Mouse (Mus musculus): ENCODE data around the gene Gdf10.

Gene Gdf10

DNA sequence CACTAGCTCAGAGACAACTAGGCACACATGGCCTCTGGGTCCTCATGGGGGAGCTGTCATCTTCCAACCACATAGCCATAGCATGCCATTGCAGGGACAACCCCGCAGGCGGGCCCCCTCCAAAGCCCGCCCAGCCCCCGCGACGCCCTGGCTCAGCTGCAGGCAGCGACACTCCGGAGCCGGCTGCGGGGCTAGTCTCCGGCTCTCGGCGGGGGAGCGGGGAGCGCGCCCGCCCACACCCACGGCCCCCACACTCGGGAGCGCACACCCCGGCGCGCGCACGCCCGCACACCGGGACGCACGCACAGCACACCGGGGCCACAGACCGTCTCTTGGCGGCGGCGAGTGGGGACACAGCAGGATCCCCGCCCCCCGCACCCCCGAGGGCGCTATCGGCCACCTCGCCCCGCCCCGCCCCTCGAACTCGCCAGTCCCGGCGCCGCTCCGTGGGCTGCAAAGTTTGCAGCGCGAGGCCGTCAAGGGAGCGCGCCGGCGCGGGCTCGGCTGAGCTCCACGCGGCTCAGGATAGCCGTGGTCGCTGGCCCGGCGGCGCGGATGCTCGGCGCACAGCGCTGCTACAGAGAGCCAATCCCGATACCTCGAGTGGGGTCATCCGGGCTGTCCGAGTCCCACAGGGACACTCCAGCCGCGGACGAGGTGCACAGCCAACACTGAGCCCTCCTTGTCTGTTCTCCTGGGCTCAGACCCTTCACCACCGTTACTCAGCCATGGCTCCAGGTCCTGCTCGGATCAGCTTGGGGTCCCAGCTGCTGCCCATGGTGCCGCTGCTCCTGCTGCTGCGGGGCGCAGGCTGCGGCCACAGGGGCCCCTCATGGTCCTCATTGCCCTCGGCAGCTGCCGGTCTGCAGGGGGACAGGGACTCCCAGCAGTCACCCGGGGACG is at the start of gene Gdf10:
Gdf10 (plus strand) TSS at position 420 of the 903 bp plus-strand sequence.
- TF ChIP-seq GATA4 (IDR thresholded peaks at IDR 0.05; ENCODE audit: insufficient replicate concordance, low read length) = no peak

DNA sequence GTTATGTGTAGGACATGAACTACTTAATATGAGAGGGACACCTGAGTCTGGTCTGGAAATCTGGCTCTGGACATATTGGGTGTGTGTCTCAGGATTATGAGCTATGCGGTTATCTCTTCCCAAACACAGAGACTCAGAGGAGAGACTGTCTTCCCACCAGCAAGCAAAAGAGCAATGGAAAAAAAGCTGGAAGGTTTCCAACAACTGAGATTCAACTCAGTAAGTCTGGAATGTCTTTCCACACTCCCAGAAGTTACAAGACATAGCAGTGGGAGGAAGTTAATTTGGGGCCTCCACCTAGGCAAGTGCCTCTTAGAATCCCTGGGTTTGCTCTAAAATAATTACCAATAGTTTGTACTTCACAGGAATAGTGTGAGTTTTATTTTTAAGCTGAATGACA is 44.6 kb upstream of the Gdf10 start:
- no peak for TF ChIP-seq GATA4 (IDR thresholded peaks at IDR 0.05; ENCODE audit: insufficient replicate concordance, low read length)

DNA sequence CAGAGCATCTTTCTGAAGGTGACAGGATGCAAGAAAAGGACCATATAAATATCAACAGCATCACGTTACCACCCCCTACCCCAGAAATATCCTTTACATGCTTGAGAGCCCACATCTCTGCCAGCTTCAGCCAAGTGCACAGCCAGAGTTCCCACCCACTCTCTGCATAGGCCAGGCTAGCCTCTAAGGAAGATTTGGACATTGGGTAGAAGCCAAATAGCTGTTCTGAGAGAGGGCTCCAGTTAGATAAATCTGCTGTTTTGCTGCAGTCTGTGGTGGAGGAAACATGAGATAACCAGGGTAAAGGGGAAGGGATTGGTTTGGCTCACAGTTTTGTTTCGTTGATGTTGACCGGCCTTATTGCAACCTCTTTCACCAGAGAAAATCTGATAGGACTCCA is 43.2 kb upstream of the Gdf10 start:
- TF ChIP-seq GATA4 (IDR thresholded peaks at IDR 0.05; ENCODE audit: insufficient replicate concordance, low read length) = no peak

DNA sequence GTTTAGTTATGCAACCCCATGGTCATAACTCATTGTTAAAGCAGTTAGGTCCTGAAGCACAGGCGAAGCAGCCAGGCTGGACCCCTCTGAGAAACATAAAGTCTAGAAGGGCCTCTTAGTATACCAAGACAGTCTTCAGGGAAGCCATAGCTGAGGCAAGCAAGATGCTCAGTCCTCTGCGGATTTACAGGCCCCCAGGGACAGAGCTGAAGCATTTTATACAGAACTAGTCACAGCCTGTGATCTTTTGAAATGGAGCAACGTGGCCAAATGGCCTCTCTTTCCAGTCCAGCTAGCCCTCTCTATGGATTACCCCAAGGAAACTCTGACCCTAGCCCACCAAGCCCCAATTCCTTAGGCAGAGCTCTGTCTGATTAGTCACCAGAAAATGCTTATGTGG is 41.9 kb upstream of the Gdf10 start:
- no peak for TF ChIP-seq GATA4 (IDR thresholded peaks at IDR 0.05; ENCODE audit: insufficient replicate concordance, low read length)

DNA sequence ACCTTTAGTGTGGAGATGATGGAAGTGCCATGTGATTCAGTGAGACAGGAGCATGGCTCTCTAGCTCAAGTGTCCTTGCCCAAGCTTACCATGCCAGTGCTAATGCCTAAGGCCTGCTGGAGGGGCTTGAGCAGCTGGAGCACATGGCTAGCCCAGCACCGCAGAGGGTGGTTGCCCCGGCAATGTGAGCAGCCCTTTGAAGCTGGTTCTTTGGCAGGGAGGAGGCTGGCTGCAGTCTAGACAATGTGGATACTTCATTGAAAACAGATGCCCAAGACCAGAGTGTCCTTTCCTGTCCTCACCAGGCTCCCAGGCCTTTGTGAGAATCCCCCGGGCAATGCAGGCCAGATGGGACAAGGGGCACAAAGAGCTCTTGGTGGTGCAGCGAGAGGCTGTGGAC is 40.3 kb upstream of the Gdf10 start:
- no peak for TF ChIP-seq GATA4 (IDR thresholded peaks at IDR 0.05; ENCODE audit: insufficient replicate concordance, low read length)

DNA sequence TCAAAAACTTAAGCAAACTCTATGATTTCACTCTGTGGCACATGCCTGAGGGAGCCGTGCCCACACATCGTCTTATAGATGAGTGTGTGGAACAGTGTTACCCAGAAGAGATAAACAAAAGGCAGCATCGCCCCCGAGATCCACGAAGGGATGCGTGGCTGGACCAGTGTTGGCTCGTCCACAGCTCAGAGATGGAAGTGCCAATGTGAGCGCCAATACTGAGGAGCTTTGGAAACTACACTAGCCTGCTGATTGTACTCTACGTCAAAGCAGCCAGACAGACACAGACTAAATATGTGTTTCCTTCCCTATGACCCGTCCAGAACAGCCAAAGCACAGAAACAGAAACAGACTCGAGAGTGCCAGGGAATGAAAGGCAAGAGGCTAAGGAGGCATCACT is 37.9 kb upstream of the Gdf10 start:
- TF ChIP-seq GATA4 (IDR thresholded peaks at IDR 0.05; ENCODE audit: insufficient replicate concordance, low read length) = no peak

DNA sequence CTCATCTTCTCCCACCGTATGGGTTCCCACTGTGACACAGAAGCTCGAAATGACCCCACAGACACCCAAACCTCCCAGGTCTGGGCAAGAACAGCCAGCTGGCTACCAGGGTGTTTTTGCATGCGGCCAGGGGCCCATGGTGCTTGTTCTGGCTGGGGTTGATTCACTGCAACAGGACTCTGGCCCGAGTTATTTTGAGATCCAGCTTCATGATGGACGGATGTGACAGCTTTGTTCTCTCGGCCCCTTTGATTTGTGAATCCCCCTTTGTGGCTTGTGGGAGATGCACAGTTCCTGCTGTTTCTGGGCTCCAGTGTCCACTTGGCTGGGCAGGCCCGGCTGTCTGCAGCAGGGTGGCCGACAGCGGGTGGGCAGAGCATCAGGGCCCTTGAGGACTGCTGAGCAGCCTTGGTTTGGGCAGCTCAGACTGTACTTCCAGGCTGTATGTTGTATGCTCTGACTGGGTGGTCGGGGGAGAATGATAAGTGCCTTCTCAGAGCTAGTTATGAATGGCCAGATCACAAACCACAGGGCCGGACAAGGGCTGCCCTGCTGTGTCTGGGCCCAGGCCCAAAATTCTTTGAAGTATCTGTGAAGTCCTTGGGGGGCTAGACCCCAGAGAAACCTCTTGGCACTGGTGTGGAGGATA is 34.9 kb upstream of the Gdf10 start:
- TF ChIP-seq GATA4 (IDR thresholded peaks at IDR 0.05; ENCODE audit: insufficient replicate concordance, low read length) = no peak

DNA sequence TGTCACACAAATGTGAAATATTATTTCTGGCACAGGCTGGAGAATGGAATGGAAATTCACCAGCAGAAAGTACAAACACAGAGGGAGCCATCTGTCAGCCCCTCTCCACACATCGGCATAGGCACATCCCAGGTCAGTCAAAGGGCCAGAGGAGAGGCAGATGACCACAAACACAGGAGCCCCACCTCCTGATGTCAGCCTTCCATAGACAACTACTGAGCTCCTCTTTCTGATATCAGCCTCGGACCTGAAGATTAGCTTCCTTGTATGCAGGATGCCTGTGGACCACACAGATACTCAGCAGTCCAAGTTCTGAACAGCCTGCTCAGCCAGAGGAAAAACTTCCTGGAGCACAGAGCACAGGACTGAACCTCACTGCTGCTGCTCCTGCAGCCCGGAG is 33.4 kb upstream of the Gdf10 start:
- TF ChIP-seq GATA4 (IDR thresholded peaks at IDR 0.05; ENCODE audit: insufficient replicate concordance, low read length) = no peak

DNA sequence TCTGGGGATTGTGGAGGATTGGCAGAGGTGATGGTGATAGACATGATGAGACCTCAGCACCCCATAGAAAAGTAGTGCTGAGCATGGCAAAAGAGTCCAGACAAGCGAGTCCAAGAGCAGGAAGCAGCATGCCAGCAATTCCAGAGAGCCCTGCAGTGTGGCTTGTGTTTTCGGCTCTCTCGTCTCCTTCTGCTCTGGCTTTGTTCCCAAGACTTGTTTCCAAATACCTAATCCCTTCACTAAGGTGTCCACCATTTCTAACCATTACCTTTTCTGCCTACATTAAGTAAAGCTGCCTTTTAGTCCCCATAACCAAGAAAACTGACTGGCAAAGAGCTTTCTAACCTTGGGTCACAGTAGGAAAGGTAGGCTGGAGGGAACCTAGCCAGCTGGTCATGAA is 31.9 kb upstream of the Gdf10 start:
- TF ChIP-seq GATA4 (IDR thresholded peaks at IDR 0.05; ENCODE audit: insufficient replicate concordance, low read length) = no peak

DNA sequence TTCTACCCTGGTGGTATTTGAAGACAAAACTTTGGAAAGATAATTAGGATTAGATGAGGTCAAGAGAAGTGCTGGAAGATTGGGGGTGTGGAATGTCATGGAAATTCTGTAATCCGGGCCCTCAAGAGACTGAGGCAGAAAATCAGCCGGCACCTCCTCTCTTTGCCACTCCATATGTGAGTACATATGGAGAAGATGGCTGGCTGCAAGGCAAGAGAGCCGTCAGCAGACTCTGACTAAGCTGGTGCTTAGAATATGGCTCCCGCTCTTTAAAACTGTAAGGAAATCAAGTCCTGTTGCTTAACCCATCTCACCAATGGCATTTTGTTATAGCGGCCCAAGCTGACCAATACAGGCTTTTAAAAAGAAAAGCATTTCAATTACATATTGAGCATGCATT is 27.6 kb upstream of the Gdf10 start:
- no peak for TF ChIP-seq GATA4 (IDR thresholded peaks at IDR 0.05; ENCODE audit: insufficient replicate concordance, low read length)

DNA sequence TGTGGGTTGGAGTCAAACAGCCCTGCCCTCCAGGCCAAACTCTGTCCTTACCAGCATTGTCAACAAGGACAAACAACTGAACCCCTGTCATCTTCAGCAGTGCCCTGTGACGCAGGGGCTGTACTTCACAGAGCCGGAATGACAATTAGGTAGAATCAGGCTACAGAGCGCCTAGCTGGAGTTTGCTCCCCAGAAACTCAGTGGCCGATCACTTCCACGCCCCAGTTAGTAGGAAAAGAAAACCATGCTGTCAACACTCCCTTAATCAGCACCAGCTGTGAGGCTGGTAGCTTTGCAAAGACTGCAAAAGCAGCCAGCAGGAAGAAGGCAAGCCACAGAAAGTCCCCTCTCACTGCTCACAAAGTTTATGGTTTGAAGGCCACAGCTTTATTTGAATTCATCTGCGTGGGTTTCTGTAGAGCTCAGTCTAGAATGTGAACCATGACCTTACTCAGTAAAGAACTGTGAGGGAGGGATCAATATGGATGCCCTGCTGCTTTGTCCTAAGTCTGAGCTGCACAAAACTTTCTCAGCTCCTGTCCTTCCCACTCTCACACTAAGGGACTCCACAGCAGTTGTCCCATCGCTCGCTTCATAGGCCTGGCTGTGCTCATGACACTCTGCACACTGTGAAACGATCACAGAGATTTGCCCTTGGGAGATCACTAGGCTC is 26.6 kb upstream of the Gdf10 start:
- TF ChIP-seq GATA4 (IDR thresholded peaks at IDR 0.05; ENCODE audit: insufficient replicate concordance, low read length) = no peak

DNA sequence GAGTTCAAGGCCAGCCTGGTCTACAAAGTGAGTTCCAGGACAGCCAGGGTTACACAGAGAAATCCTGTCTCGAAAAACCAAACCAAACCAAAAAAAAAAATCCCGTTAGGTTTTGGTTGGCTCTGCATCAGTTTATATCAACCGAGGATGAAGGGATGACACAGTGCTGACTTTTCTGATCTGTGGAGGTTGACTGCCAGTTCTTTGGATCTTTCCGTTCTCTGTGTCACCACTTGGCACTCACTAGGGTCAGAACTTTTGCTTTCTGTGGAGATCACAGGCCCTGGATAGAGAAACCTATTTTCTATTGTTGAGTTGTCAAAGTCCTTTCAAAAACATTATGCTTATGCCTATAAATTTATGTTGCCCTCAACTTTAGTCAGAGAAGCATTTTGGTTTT is 20.6 kb upstream of the Gdf10 start:
- no peak for TF ChIP-seq GATA4 (IDR thresholded peaks at IDR 0.05; ENCODE audit: insufficient replicate concordance, low read length)

DNA sequence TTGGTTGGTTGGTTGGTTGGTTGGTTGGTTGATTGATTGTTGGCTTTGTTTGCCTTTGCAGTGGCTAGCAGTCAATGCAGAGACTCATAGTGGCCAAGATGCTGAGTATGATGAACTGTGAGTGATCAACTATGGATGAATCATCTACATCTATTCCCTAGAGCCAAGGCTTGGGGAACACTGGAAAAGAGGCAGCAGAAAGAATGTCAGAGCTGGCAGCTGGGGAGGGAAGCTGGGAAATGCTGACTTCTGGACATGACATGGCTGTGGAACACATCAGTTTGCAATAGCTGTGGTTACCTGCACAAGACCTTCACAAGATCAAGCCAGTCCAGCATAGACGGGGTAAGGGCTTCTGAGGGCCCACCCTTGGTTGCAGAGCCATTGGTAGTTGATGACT is 20.2 kb upstream of the Gdf10 start:
- TF ChIP-seq GATA4 (IDR thresholded peaks at IDR 0.05; ENCODE audit: insufficient replicate concordance, low read length) = no peak

DNA sequence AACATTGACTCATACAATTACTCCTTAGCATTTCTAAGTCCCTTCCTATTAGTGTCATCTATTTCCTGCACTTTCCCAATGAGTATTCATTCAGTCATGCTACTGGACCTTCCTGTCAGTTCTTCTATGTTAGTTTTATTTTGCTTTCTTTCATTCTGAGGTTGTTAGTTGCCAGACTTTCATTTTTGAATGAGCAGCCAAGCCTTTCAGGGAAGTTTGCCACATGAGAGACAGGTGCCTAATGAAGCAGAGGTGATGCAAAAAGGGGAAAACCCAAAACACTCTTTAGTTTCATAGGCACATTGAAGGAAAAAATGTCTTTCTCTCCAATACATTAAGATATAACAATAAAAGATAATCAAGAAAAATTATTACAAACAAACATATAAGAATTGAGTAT is 18.5 kb upstream of the Gdf10 start:
- no peak for TF ChIP-seq GATA4 (IDR thresholded peaks at IDR 0.05; ENCODE audit: insufficient replicate concordance, low read length)

DNA sequence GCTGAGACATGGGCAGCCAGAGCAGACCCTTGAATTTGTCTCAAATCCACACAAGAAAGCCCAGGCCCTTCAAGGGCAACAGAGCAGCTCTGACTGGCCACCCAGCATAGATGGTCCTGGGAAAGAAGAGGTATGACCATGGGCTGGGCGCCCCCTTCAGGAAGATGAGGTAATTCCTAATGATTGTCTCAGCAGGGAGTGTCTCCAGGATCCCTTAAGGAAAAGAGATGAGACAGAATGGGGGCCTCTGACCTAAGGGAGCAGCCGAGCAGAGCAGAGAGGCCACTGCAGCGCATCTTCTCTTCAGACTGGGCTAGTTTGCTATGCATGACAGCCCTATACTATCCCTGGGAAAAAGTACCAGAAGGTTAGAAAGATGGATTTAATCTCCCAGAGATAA is 9.7 kb upstream of the Gdf10 start:
- TF ChIP-seq GATA4 (IDR thresholded peaks at IDR 0.05; ENCODE audit: insufficient replicate concordance, low read length) = no peak

DNA sequence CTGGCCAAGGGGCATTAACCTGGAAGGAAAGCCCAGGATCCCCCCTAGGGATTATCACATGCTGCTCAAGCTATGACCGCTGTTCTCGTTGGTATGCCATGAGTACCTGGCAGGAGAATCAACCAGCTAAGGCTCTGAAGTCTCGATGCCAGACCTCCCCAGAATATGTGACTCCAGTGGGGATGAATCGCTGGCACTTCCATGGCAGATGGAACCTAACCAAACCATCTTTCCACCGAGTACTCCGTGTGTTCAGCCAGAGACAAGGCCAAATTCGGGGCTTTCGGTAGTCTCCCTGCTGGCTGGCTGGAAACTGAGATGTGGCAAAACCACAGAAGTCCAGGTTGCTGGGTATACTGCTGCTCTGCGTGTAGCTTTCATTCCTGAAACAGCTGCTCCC is 9.2 kb upstream of the Gdf10 start:
- no peak for TF ChIP-seq GATA4 (IDR thresholded peaks at IDR 0.05; ENCODE audit: insufficient replicate concordance, low read length)

All from liver, adult (tissue).